Mouse (Mus musculus): Measurements from ENCODE around the gene Ctrc. TPM values are rescaled to one million over a fixed set of nuclear protein-coding genes. Genes with fewer than 3 reads are reported as not detected.

Ctrc gene
- polyA plus RNA-seq, 1 experiment: 1.4 TPM

DNA sequence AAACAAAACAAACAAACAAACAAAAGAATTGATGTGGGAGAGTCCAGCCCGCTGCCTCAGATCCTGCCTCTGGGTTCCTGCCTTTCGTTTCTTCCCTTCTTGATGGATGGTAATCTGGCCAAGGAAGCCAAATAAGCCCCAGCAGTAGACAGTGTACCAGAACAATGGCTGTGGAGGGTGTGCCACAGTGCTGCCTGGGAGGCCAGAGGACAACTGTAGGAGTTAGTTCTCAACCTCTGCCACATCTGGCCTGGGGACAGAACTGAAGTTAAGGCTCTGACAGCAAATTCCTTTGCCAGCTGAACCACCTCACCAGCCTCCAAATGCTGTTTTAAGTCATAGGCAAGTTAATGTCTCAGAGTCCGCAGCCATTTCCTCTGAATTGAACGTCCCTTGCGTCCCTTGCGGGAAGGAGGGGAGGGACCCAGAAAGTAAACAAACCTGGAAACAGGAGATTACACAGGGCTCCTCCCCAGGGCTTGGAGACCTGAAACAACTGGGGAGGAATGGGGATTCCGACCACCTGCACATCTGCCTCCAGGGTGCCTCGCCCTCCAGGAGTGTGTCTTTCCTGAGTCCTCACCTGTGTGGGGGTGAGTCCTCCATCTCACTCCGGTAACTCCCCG lies 35.2 kb upstream of the Ctrc start:
- Histone ChIP-seq H3K4me1 (ENCODE audit: control insufficient read depth, insufficient read depth, low read length) (peaks cover 4% of the 10 kb centered on the region), H3K4me3 (ENCODE audit: control insufficient read depth, low read depth, low read length) (no peak overlapping the region), H3K27me3 (ENCODE audit: control insufficient read depth, insufficient read depth, low read length) (no peaks in the 10 kb centered on the region), H3K27ac (ENCODE audit: control insufficient read depth, insufficient read depth, low read depth, low read length) (no peak overlapping the region), H3K36me3 (ENCODE audit: control insufficient read depth, insufficient read depth, low read length) (no peaks in the 10 kb centered on the region)
- no peak for TF ChIP-seq CTCF (IDR thresholded peaks at IDR 0.05; ENCODE audit: control insufficient read depth, insufficient read depth, insufficient replicate concordance, low read depth, low read length)
- TF ChIP-seq POLR2A (IDR thresholded peaks at IDR 0.05; ENCODE audit: control insufficient read depth, low read depth, low read length): no peak

DNA sequence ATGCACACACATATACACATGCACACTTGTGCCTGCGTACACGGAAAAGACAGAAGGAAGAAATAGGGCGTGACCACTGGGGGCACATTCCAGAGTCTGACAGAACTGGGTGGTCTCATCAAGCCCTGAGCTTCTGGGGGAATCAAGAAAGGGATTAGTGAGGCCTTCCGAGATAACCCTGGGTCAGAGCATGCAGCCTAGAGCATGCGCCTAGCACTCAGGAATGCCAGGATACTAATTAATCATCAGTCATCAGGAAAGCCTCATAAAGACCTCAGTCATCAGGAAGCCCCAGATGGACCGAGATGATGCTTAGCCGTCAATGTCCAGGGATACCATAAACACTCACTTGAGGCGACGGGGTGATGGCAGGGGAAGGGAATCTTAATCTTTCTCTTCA lies 33.7 kb upstream of the Ctrc start:
- H3K4me1 ChIP-seq (ENCODE audit: control insufficient read depth, insufficient read depth, low read length): peaks cover 10% of the 10 kb centered on the region
- H3K27me3 ChIP-seq (ENCODE audit: control insufficient read depth, insufficient read depth, low read length): 0 out of 2 replicates have a peak, but pooled peaks cover under 1% of the 10 kb centered on the region
- H3K4me3 ChIP-seq (ENCODE audit: control insufficient read depth, low read depth, low read length): no peak overlapping the region
- no peak overlapping the region for H3K27ac ChIP-seq (ENCODE audit: control insufficient read depth, insufficient read depth, low read depth, low read length)
- no peaks in the 10 kb centered on the region for H3K36me3 ChIP-seq (ENCODE audit: control insufficient read depth, insufficient read depth, low read length)
- TF ChIP-seq POLR2A (IDR thresholded peaks at IDR 0.05; ENCODE audit: control insufficient read depth, low read depth, low read length) (no peak), CTCF (IDR thresholded peaks at IDR 0.05; ENCODE audit: control insufficient read depth, insufficient read depth, insufficient replicate concordance, low read depth, low read length) (no peak)

DNA sequence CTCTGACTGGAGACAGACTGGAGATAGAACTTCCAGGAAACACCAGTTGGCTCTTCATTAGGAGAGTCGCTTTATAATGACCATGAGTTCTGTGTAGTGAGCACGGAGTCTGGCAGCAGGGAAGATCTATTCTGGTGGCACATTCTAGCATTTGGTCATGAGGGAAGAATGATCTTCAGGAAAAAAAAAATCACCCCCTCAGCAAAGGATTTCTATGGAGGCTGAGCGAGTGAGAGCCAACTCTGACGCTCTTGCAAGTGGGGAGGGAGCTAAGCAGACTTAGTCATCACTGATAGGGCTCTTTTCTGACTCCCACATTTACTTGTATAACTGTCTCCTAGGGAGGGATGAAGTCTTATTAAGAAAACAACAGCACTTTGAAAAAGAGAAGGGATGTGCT lies 32.9 kb upstream of the Ctrc start:
- peak overlapping the region; percentile 12; the same call in 1 of the 2 replicates for H3K27ac ChIP-seq (ENCODE audit: control insufficient read depth, insufficient read depth, low read depth, low read length)

DNA sequence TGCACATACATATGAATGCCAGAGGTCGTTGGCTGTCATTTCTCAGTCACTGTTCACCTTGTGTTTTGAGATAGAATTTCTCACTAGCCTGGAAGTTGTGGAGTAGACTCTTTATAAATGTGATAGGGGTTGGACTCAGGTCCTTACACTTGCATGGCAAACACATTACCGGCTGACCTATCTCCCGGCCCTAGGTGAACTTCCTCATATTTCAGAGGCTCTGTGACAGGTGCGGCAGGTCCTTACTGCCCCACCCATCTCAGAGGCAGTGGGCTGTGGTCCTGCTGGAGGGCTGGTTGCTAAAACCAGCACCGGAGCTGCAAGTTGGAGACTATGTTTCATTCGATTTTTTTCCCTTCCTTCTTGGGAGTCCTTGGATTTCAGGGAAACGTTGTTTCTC lies 32.5 kb upstream of the Ctrc start:
- Histone ChIP-seq H3K4me3 (ENCODE audit: control insufficient read depth, low read depth, low read length) (no peak overlapping the region), H3K36me3 (ENCODE audit: control insufficient read depth, insufficient read depth, low read length) (no peaks in the 10 kb centered on the region), H3K4me1 (ENCODE audit: control insufficient read depth, insufficient read depth, low read length) (peaks cover 20% of the 10 kb centered on the region), H3K27me3 (ENCODE audit: control insufficient read depth, insufficient read depth, low read length) (peaks cover 5% of the 10 kb centered on the region; the same call in 1 of the 2 replicates), H3K27ac (ENCODE audit: control insufficient read depth, insufficient read depth, low read depth, low read length) (no peak overlapping the region)
- TF ChIP-seq CTCF (IDR thresholded peaks at IDR 0.05; ENCODE audit: control insufficient read depth, insufficient read depth, insufficient replicate concordance, low read depth, low read length) (no peak), POLR2A (IDR thresholded peaks at IDR 0.05; ENCODE audit: control insufficient read depth, low read depth, low read length) (no peak)

More for the DNA sequence above, 32.9 kb upstream of the Ctrc start:
- H3K36me3 ChIP-seq (ENCODE audit: control insufficient read depth, insufficient read depth, low read length): no peaks in the 10 kb centered on the region
- peaks cover 17% of the 10 kb centered on the region for H3K4me1 ChIP-seq (ENCODE audit: control insufficient read depth, insufficient read depth, low read length)
- no peak overlapping the region for H3K4me3 ChIP-seq (ENCODE audit: control insufficient read depth, low read depth, low read length)
- peaks cover 5% of the 10 kb centered on the region; the same call in 1 of the 2 replicates for H3K27me3 ChIP-seq (ENCODE audit: control insufficient read depth, insufficient read depth, low read length)
- TF ChIP-seq CTCF (IDR thresholded peaks at IDR 0.05; ENCODE audit: control insufficient read depth, insufficient read depth, insufficient replicate concordance, low read depth, low read length): no peak
- no peak for TF ChIP-seq POLR2A (IDR thresholded peaks at IDR 0.05; ENCODE audit: control insufficient read depth, low read depth, low read length)

DNA sequence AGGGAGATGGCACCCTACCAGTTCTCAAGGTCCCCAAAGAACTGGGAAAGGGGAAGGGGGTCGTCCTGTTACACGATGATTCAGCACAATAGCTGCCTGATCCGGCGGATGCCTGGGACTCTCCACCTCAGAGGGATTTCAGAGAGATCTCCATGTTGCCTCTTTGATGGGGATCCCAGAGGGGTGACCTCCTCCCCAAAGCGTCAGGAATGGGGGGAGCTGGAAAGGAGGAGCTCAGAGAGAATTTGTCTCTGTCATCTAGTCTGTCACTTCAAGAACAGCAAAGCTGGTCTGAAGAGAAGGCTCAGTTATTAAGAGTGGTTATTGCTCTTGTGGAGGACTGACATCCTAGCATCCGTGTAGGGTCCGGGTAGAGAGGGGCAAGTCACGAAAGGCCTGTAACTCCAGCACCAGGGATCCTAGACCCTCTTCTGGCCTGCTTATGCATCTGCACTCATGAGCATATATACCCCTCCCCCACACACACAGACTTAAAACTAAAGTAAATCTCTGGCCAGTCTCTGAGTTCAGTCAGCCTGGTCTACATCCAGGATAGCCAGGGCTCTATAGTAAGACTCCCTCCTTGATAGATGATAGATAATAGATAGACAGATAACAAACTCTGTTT lies 29.4 kb upstream of the Ctrc start:
- Histone ChIP-seq H3K27me3 (ENCODE audit: control insufficient read depth, insufficient read depth, low read length) (peaks cover 5% of the 10 kb centered on the region; the same call in 1 of the 2 replicates), H3K4me3 (ENCODE audit: control insufficient read depth, low read depth, low read length) (peak overlapping the region; percentile 94), H3K27ac (ENCODE audit: control insufficient read depth, insufficient read depth, low read depth, low read length) (no peak overlapping the region), H3K4me1 (ENCODE audit: control insufficient read depth, insufficient read depth, low read length) (peaks cover 20% of the 10 kb centered on the region), H3K36me3 (ENCODE audit: control insufficient read depth, insufficient read depth, low read length) (no peaks in the 10 kb centered on the region)
- TF ChIP-seq CTCF (IDR thresholded peaks at IDR 0.05; ENCODE audit: control insufficient read depth, insufficient read depth, insufficient replicate concordance, low read depth, low read length) (no peak), POLR2A (IDR thresholded peaks at IDR 0.05; ENCODE audit: control insufficient read depth, low read depth, low read length) (no peak)

DNA sequence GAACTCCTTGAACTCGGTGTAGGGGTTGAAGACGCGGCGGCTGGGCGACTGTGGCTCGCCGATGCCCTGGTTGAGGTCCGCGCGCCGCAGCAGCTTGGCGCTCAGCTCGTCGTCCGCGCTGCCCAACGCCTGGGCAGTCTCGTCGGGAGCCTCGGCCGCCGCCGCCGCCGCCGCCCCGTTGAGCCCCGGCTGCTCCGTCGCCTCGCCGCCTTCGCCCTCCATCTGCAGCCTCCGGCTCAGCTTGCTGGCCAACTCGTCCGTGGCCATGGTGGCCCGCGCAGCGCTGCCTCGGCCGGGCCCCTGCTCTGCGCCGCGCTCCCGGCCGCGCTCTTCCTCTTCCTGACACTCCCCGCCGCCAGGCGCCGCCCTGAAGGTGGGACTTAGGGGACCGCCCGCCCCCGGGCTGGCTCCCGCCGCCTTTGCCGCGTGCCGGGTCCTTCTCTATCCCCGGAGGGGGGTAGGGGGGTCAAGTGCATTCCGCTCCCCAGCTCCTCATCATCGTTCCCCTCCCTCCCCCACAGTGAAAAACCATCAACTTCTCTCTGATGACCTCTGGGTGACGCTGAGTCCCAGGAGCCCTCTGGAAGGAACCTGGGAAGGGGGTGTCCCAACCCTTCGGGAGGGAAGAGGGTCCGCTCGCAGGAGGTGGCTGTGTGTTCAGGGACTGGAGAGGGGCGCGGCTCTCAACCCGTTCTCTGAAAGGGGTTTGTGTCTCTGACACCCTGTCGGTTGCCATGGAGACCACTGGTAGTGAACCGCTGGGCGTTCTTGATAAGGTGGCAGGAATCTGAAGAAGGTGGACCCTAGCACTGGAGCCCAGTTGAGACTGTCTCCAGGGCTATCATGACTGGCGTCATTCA lies 28.7 kb upstream of the Ctrc start, which contains the start of gene Efhd2:
Efhd2 (minus strand) TSS at position 320 of the 860 bp plus-strand sequence.
- Histone ChIP-seq H3K4me1 (ENCODE audit: control insufficient read depth, insufficient read depth, low read length) (peaks cover 20% of the 10 kb centered on the region), H3K27ac (ENCODE audit: control insufficient read depth, insufficient read depth, low read depth, low read length) (peak within 1 kb of the TSS; percentile 82)

More for the DNA sequence above, 28.7 kb upstream of the Ctrc start, which contains the start of gene Efhd2:
- H3K27me3 ChIP-seq (ENCODE audit: control insufficient read depth, insufficient read depth, low read length): peaks cover 5% of the 10 kb centered on the region; the same call in 1 of the 2 replicates
- H3K36me3 ChIP-seq (ENCODE audit: control insufficient read depth, insufficient read depth, low read length): no peaks in the 10 kb centered on the region
- H3K4me3 ChIP-seq (ENCODE audit: control insufficient read depth, low read depth, low read length): peak within 1 kb of the TSS; percentile 94
- no peak; the same call in none of the 2 replicates for TF ChIP-seq POLR2A (IDR thresholded peaks at IDR 0.05; ENCODE audit: control insufficient read depth, low read depth, low read length)
- TF ChIP-seq CTCF (IDR thresholded peaks at IDR 0.05; ENCODE audit: control insufficient read depth, insufficient read depth, insufficient replicate concordance, low read depth, low read length): no peak

All from testis, adult 2 months (tissue).